8 mouse cellular contexts compared by ENCODE assay signal in genomic region chr4:3419920-3420499, GRCm38 (mm10).
A peak's percentile ranks its signal among the peaks of the same experiment; 100 is the strongest.
DNase-seq lines count a peak whose midpoint lies in the region; ATAC-seq and TF ChIP-seq lines count a peak whose summit lies in the region.

No protein-coding gene starts in this region.

- H3K36me3 ChIP-seq in hindbrain, embryonic 10.5 days = no peaks in the 10 kb centered on the region
- no peaks in the 10 kb centered on the region for H3K36me3 ChIP-seq in hindbrain, embryonic 16.5 days (ENCODE audit: control insufficient read depth, insufficient read depth, low read length)
- H3K36me3 ChIP-seq in hindbrain, postnatal 0 days (ENCODE audit: insufficient read depth, low read length) = no peaks in the 10 kb centered on the region
- no peaks in the 10 kb centered on the region for H3K36me3 ChIP-seq in forebrain, embryonic 14.5 days (ENCODE audit: control insufficient read depth, insufficient read depth, low read length)

- no peak for ATAC-seq in hindbrain, embryonic 16.5 days
- no peak for ATAC-seq in hindbrain, postnatal 0 days
- no peak for ATAC-seq in forebrain, embryonic 14.5 days

- H3K4me1 ChIP-seq in hindbrain, embryonic 10.5 days (replicated peaks) = no peaks in the 10 kb centered on the region
- H3K4me1 ChIP-seq in hindbrain, embryonic 16.5 days (ENCODE audit: control insufficient read depth, insufficient read depth, low read depth, low read length) = no peaks in the 10 kb centered on the region
- H3K4me1 ChIP-seq in hindbrain, postnatal 0 days (ENCODE audit: insufficient read depth, low read length) = no peaks in the 10 kb centered on the region
- H3K4me1 ChIP-seq in forebrain, embryonic 14.5 days (ENCODE audit: control insufficient read depth, insufficient read depth, low read length) = no peaks in the 10 kb centered on the region

- DNase-seq in hindbrain, embryonic 10.5 days (ENCODE audit: low spot score) = peak; percentile 12
- DNase-seq in ES-CJ7 (ENCODE audit: low read depth, low spot score) = peak; percentile 88
- DNase-seq in c-Kit-positive CD71-negative TER-119-negative erythroid progenitor cells, embryonic 14.5 days (ENCODE audit: low read depth) = peak; percentile 50
- DNase-seq in hindbrain, postnatal 0 days (ENCODE audit: low spot score) = peak; percentile 2
- peak; percentile 19 for DNase-seq in left cerebral cortex, adult 11 months (ENCODE audit: low spot score)
- DNase-seq in naive thymus-derived CD4-positive, alpha-beta T cell, adult 2 months (ENCODE audit: low read depth) = peak; percentile 1
- no peak for DNase-seq in forebrain, embryonic 14.5 days (ENCODE audit: low spot score)

- peak; percentile 46; the same call in 1 of the 2 replicates for TF ChIP-seq CTCF in hindbrain, postnatal 0 days (IDR thresholded peaks at IDR 0.05; ENCODE audit: low read depth)

- H3K27ac ChIP-seq in hindbrain, embryonic 10.5 days = no peak overlapping the region
- no peak overlapping the region for H3K27ac ChIP-seq in hindbrain, embryonic 16.5 days (ENCODE audit: low read depth, low read length)
- no peak overlapping the region for H3K27ac ChIP-seq in hindbrain, postnatal 0 days
- H3K27ac ChIP-seq in forebrain, embryonic 14.5 days (ENCODE audit: low read depth, low read length) = no peak overlapping the region

- H3K27me3 ChIP-seq in hindbrain, embryonic 10.5 days (ENCODE audit: insufficient read depth, poor library complexity, severe bottlenecking) = no peaks in the 10 kb centered on the region
- no peaks in the 10 kb centered on the region for H3K27me3 ChIP-seq in hindbrain, embryonic 16.5 days (replicated peaks; ENCODE audit: control insufficient read depth, insufficient read depth, low read length)
- no peaks in the 10 kb centered on the region for H3K27me3 ChIP-seq in hindbrain, postnatal 0 days (ENCODE audit: insufficient read depth, low read length)
- no peaks in the 10 kb centered on the region for H3K27me3 ChIP-seq in forebrain, embryonic 14.5 days (replicated peaks; ENCODE audit: control insufficient read depth, insufficient read depth, low read length)

- H3K9me3 ChIP-seq in hindbrain, embryonic 10.5 days = peaks cover 29% of the 10 kb centered on the region
- 0 out of 2 replicates have a peak, but pooled peaks cover 2% of the 10 kb centered on the region for H3K9me3 ChIP-seq in hindbrain, embryonic 16.5 days (ENCODE audit: control insufficient read depth, low read length)
- no peaks in the 10 kb centered on the region for H3K9me3 ChIP-seq in hindbrain, postnatal 0 days (ENCODE audit: low read length)
- no peaks in the 10 kb centered on the region for H3K9me3 ChIP-seq in forebrain, embryonic 14.5 days (replicated peaks; ENCODE audit: control insufficient read depth, low read length)

- H3K4me2 ChIP-seq in hindbrain, embryonic 16.5 days (ENCODE audit: low read length) = no peak overlapping the region
- H3K4me2 ChIP-seq in hindbrain, postnatal 0 days (ENCODE audit: low read depth, low read length) = no peak overlapping the region
- H3K4me2 ChIP-seq in forebrain, embryonic 14.5 days (ENCODE audit: low read length) = no peak overlapping the region

- no peak overlapping the region for H3K4me3 ChIP-seq in hindbrain, embryonic 10.5 days
- H3K4me3 ChIP-seq in hindbrain, embryonic 16.5 days (ENCODE audit: low read length) = no peak overlapping the region
- H3K4me3 ChIP-seq in hindbrain, postnatal 0 days (ENCODE audit: low read length) = no peak overlapping the region
- no peak overlapping the region for H3K4me3 ChIP-seq in forebrain, embryonic 14.5 days (ENCODE audit: low read depth, low read length)

- 29% methylated on average over 3 of the region's 3 CpGs for WGBS in hindbrain, embryonic 10.5 days
- WGBS in hindbrain, embryonic 16.5 days = 37% methylated on average over 3 of the region's 3 CpGs
- WGBS in hindbrain, postnatal 0 days = 28% methylated on average over 3 of the region's 3 CpGs
- 50% methylated on average over 3 of the region's 3 CpGs for WGBS in forebrain, embryonic 14.5 days

- H3K9ac ChIP-seq in hindbrain, embryonic 16.5 days (ENCODE audit: low read depth, low read length) = no peak overlapping the region
- H3K9ac ChIP-seq in hindbrain, postnatal 0 days (replicated peaks; ENCODE audit: low read length) = no peak overlapping the region
- H3K9ac ChIP-seq in forebrain, embryonic 14.5 days (ENCODE audit: low read length) = no peak overlapping the region
